12 mouse cellular contexts compared by ENCODE assay signal in genomic region chr8:123071176-123071575, GRCm38 (mm10). TPM values are rescaled to one million over a fixed set of nuclear protein-coding genes. Genes with fewer than 3 reads are reported as not detected.
DNase-seq lines count a peak whose midpoint lies in the region; ATAC-seq and TF ChIP-seq lines count a peak whose summit lies in the region.
"Had no signal": no experiment of that assay in that cellular context is flagged by ENCODE, and none has a peak within 500 bp of the region (broad histone marks: within the 10 kb centered on the region; RNA-seq: fewer than 3 reads in every experiment).

No protein-coding gene starts in this region.

- no peak for TF ChIP-seq CTCF in brain, embryonic 14.5 days (IDR thresholded peaks at IDR 0.05; ENCODE audit: borderline replicate concordance, extremely low read depth, insufficient read depth, insufficient read length)

- WGBS in heart, embryonic 14.5 days = 31% methylated on average over 4 of the region's 4 CpGs
- WGBS in midbrain, embryonic 14.5 days = 78% methylated on average over 4 of the region's 4 CpGs
- WGBS in midbrain, embryonic 16.5 days = 77% methylated on average over 4 of the region's 4 CpGs

- no peak overlapping the region for H3K4me2 ChIP-seq in heart, embryonic 14.5 days (ENCODE audit: low read length)
- H3K4me2 ChIP-seq in midbrain, embryonic 14.5 days (ENCODE audit: low read length) = no peak overlapping the region
- no peak overlapping the region for H3K4me2 ChIP-seq in midbrain, embryonic 16.5 days (ENCODE audit: low read length)
- H3K4me2 ChIP-seq: liver, embryonic 15.5 days had no signal

- DNase-seq in heart, postnatal 25 days (ENCODE audit: low spot score) = no peak
- peak; percentile 18 for DNase-seq in midbrain, embryonic 14.5 days
- DNase-seq in brain, embryonic 14.5 days (ENCODE audit: low read depth) = peak; percentile 2
- DNase-seq: forebrain, postnatal 0 days; gastrocnemius, postnatal 36 days; right cerebral cortex, postnatal 4 days had no signal

- no peaks in the 10 kb centered on the region for H3K9me3 ChIP-seq in heart, embryonic 14.5 days (ENCODE audit: control insufficient read depth, low read length)
- H3K9me3 ChIP-seq in midbrain, embryonic 14.5 days (ENCODE audit: control insufficient read depth, low read length) = no peaks in the 10 kb centered on the region
- H3K9me3 ChIP-seq in midbrain, embryonic 16.5 days (replicated peaks; ENCODE audit: control insufficient read depth, low read length, poor library complexity, severe bottlenecking) = no peaks in the 10 kb centered on the region
- H3K9me3 ChIP-seq: liver, embryonic 15.5 days had no signal

- H3K27me3 ChIP-seq in heart, embryonic 14.5 days (ENCODE audit: control insufficient read depth, insufficient read depth, low read length) = no peaks in the 10 kb centered on the region
- no peaks in the 10 kb centered on the region for H3K27me3 ChIP-seq in midbrain, embryonic 14.5 days (ENCODE audit: control insufficient read depth, insufficient read depth, low read length)
- H3K27me3 ChIP-seq in midbrain, embryonic 16.5 days (ENCODE audit: control insufficient read depth, insufficient read depth, low read depth, low read length) = no peaks in the 10 kb centered on the region
- H3K27me3 ChIP-seq: liver, embryonic 15.5 days had no signal

- peak; percentile 31; the same call in 1 of the 2 replicates for ATAC-seq in heart, embryonic 14.5 days (ENCODE audit: insufficient number of reproducible peaks, insufficient read depth, low FRiP score, low read depth)
- no peak for ATAC-seq in midbrain, embryonic 14.5 days (ENCODE audit: low FRiP score, low TSS enrichment)
- ATAC-seq in midbrain, embryonic 16.5 days = no peak
- ATAC-seq in megakaryocyte progenitor cell, adult 5-6 weeks (replicated peaks; ENCODE audit: poor library complexity) = peak; percentile 65; the same call in 1 of the 2 replicates
- no peak for ATAC-seq in inflammation-experienced regulatory T-cells, adult 6 months
- ATAC-seq: forebrain, postnatal 0 days; hindbrain, embryonic 16.5 days had no signal

- peaks cover 76% of the 10 kb centered on the region for H3K36me3 ChIP-seq in heart, embryonic 14.5 days (ENCODE audit: control insufficient read depth, insufficient read depth, low read length)
- peaks cover 53% of the 10 kb centered on the region for H3K36me3 ChIP-seq in midbrain, embryonic 14.5 days (ENCODE audit: control insufficient read depth, insufficient read depth, low read length)
- peaks cover 10% of the 10 kb centered on the region; the same call in 1 of the 2 replicates for H3K36me3 ChIP-seq in midbrain, embryonic 16.5 days (ENCODE audit: control insufficient read depth, insufficient read depth, low read length)

- H3K4me1 ChIP-seq in heart, embryonic 14.5 days (ENCODE audit: control insufficient read depth in 2 of 2, insufficient read depth in 2 of 2, low read length in 2 of 2) = peaks cover 2 to 21% of the 10 kb centered on the region in 2 experiments
- peaks cover 8% of the 10 kb centered on the region for H3K4me1 ChIP-seq in midbrain, embryonic 14.5 days (ENCODE audit: control insufficient read depth, insufficient read depth, low read length)
- H3K4me1 ChIP-seq in midbrain, embryonic 16.5 days (ENCODE audit: control insufficient read depth, insufficient read depth, low read length) = peaks cover 9% of the 10 kb centered on the region

- intact Hi-C loops in heart, postnatal 25 days (cut with DNase I) = no loop called here

- no peak overlapping the region for H3K9ac ChIP-seq in heart, embryonic 14.5 days (ENCODE audit: low read length)
- no peak overlapping the region for H3K9ac ChIP-seq in midbrain, embryonic 14.5 days (replicated peaks; ENCODE audit: low read length)
- H3K9ac ChIP-seq in midbrain, embryonic 16.5 days (ENCODE audit: low read depth, low read length) = no peak overlapping the region
- H3K9ac ChIP-seq: forebrain, postnatal 0 days; liver, embryonic 15.5 days had no signal

- no peak overlapping the region for H3K4me3 ChIP-seq in heart, embryonic 14.5 days (ENCODE audit: control insufficient read depth in 1 of 2, insufficient read depth in 1 of 2, low read depth in 1 of 2, low read length in 2 of 2)
- no peak overlapping the region for H3K4me3 ChIP-seq in midbrain, embryonic 14.5 days (replicated peaks; ENCODE audit: low read depth, low read length)
- no peak overlapping the region for H3K4me3 ChIP-seq in midbrain, embryonic 16.5 days (ENCODE audit: low read depth, low read length)
- H3K4me3 ChIP-seq: liver, embryonic 15.5 days had no signal

- peak overlapping the region in 1 of 2 experiments; percentile 44; a peak in 1 of 4 replicates for H3K27ac ChIP-seq in heart, embryonic 14.5 days (replicated peaks in 1 of 2; ENCODE audit: control insufficient read depth in 1 of 2, insufficient read depth in 1 of 2, low read depth in 2 of 2, low read length in 2 of 2)
- H3K27ac ChIP-seq in midbrain, embryonic 14.5 days (replicated peaks; ENCODE audit: low read depth, low read length) = no peak overlapping the region
- H3K27ac ChIP-seq in midbrain, embryonic 16.5 days (ENCODE audit: low read length) = no peak overlapping the region
- H3K27ac ChIP-seq: liver, embryonic 15.5 days had no signal

- TF ChIP-seq POLR2A in brain, embryonic 14.5 days (IDR thresholded peaks at IDR 0.05; ENCODE audit: borderline replicate concordance, extremely low read depth, insufficient read depth, insufficient read length, poor library complexity, severe bottlenecking) = no peak

RNA-seq across cellular contexts. Expression of gene Spg7, which starts 8.4 kb away (rescaled TPM):
- polyA plus RNA-seq in heart, embryonic 14.5 days (2014; fragmentation: Nextera tagmentation; extraction: Ambion mirVana) = 64.5 and 64.7 TPM in 2 replicates
- total RNA-seq in heart, postnatal 25 days (2021) = 10 to 100 TPM; 77.4 to 78.7 TPM
- polyA plus RNA-seq in midbrain, embryonic 14.5 days (2014; fragmentation: Nextera tagmentation; extraction: Ambion mirVana) = 42.0 and 43.6 TPM in 2 replicates
- polyA plus RNA-seq in midbrain, embryonic 16.5 days (2015; fragmentation: Nextera tagmentation; extraction: Ambion mirVana) = 47.4 and 48.2 TPM in 2 replicates
- polyA plus RNA-seq in brain, embryonic 14.5 days (2012; rRNA removed) = 96.1 and 112 TPM in 2 replicates
- 33.1 and 49.6 TPM in 2 replicates for total RNA-seq in megakaryocyte progenitor cell, adult 5-6 weeks (2015)
- 61.1 and 74.1 TPM in 2 replicates for total RNA-seq in megakaryocyte progenitor cell, adult 5-6 weeks (2017)
- polyA plus RNA-seq in inflammation-experienced regulatory T-cells, adult 6 months (2017; shearing (Covaris generic)) = 10 to 100 TPM; 16.5 to 35.2 (median 19.0) TPM

RNA-seq across cellular contexts. Expression of gene Ankrd11, which starts 29.1 kb away (rescaled TPM):
- polyA plus RNA-seq in heart, embryonic 14.5 days (2014; fragmentation: Nextera tagmentation; extraction: Ambion mirVana) = 63.3 and 68.2 TPM in 2 replicates
- total RNA-seq in heart, postnatal 25 days (2021) = 10 to 100 TPM; 63.7 to 73.0 TPM
- 42.4 and 46.2 TPM in 2 replicates for polyA plus RNA-seq in midbrain, embryonic 14.5 days (2014; fragmentation: Nextera tagmentation; extraction: Ambion mirVana)
- polyA plus RNA-seq in midbrain, embryonic 16.5 days (2015; fragmentation: Nextera tagmentation; extraction: Ambion mirVana) = 23.2 and 25.8 TPM in 2 replicates
- polyA plus RNA-seq in brain, embryonic 14.5 days (2012; rRNA removed) = 52.8 and 76.8 TPM in 2 replicates
- total RNA-seq in megakaryocyte progenitor cell, adult 5-6 weeks (2015) = 76.4 and 79.6 TPM in 2 replicates
- 69.2 and 72.6 TPM in 2 replicates for total RNA-seq in megakaryocyte progenitor cell, adult 5-6 weeks (2017)
- polyA plus RNA-seq in inflammation-experienced regulatory T-cells, adult 6 months (2017; shearing (Covaris generic)) = 100 to 1,000 TPM in 1 of 3 experiments, 10 to 100 TPM in 2; 54.0 to 105 (median 84.1) TPM

RNA-seq across cellular contexts. Expression of gene Rpl13, which starts 31.0 kb away (rescaled TPM):
- polyA plus RNA-seq in heart, embryonic 14.5 days (2014; fragmentation: Nextera tagmentation; extraction: Ambion mirVana) = 1,025 and 1,098 TPM in 2 replicates
- 100 to 1,000 TPM; 426 to 434 TPM for total RNA-seq in heart, postnatal 25 days (2021)
- 843 and 877 TPM in 2 replicates for polyA plus RNA-seq in midbrain, embryonic 14.5 days (2014; fragmentation: Nextera tagmentation; extraction: Ambion mirVana)
- 639 and 669 TPM in 2 replicates for polyA plus RNA-seq in midbrain, embryonic 16.5 days (2015; fragmentation: Nextera tagmentation; extraction: Ambion mirVana)
- 1,764 and 1,996 TPM in 2 replicates for polyA plus RNA-seq in brain, embryonic 14.5 days (2012; rRNA removed)
- 1,201 and 1,251 TPM in 2 replicates for total RNA-seq in megakaryocyte progenitor cell, adult 5-6 weeks (2015)
- total RNA-seq in megakaryocyte progenitor cell, adult 5-6 weeks (2017) = 3,072 and 3,507 TPM in 2 replicates
- 1,000 to 10,000 TPM; 1,514 to 2,679 (median 2,672) TPM for polyA plus RNA-seq in inflammation-experienced regulatory T-cells, adult 6 months (2017; shearing (Covaris generic))

RNA-seq across cellular contexts. Expression of gene Cpne7, which starts 46.0 kb away (rescaled TPM):
- 0.08 and 0.14 TPM in 2 replicates for polyA plus RNA-seq in heart, embryonic 14.5 days (2014; fragmentation: Nextera tagmentation; extraction: Ambion mirVana)
- under 1 TPM; 0.36 to 0.39 TPM for total RNA-seq in heart, postnatal 25 days (2021)
- polyA plus RNA-seq in midbrain, embryonic 14.5 days (2014; fragmentation: Nextera tagmentation; extraction: Ambion mirVana) = 1.8 and 3.7 TPM in 2 replicates
- polyA plus RNA-seq in midbrain, embryonic 16.5 days (2015; fragmentation: Nextera tagmentation; extraction: Ambion mirVana) = 10.1 and 17.1 TPM in 2 replicates
- polyA plus RNA-seq in brain, embryonic 14.5 days (2012; rRNA removed) = 5.8 and 8.5 TPM in 2 replicates
- not detected in 2 replicates for total RNA-seq in megakaryocyte progenitor cell, adult 5-6 weeks (2015)
- total RNA-seq in megakaryocyte progenitor cell, adult 5-6 weeks (2017) = not detected in 2 replicates
- polyA plus RNA-seq in inflammation-experienced regulatory T-cells, adult 6 months (2017; shearing (Covaris generic)) = 10 to 100 TPM in 1 of 3 experiments, 1 to 10 TPM in 2; 1.2 to 13.6 (median 6.6) TPM

Comparison
In these comparisons a context has a peak if more than half of its experiments do, and no peak if none do; other contexts are left out.
1. ATAC-seq: peak in heart, embryonic 14.5 days (single experiment) and megakaryocyte progenitor cell, adult 5-6 weeks (single experiment); none in midbrain, embryonic 14.5 days (single experiment), midbrain, embryonic 16.5 days (single experiment) and inflammation-experienced regulatory T-cells, adult 6 months (single experiment).